Mouse (Mus musculus): Measurements from ENCODE around the gene Krt35. TPM values are rescaled to one million over a fixed set of nuclear protein-coding genes. Genes with fewer than 3 reads are reported as not detected.

The Krt35 gene
- polyA plus RNA-seq, 1 experiment from 2014 or later = not detected

DNA sequence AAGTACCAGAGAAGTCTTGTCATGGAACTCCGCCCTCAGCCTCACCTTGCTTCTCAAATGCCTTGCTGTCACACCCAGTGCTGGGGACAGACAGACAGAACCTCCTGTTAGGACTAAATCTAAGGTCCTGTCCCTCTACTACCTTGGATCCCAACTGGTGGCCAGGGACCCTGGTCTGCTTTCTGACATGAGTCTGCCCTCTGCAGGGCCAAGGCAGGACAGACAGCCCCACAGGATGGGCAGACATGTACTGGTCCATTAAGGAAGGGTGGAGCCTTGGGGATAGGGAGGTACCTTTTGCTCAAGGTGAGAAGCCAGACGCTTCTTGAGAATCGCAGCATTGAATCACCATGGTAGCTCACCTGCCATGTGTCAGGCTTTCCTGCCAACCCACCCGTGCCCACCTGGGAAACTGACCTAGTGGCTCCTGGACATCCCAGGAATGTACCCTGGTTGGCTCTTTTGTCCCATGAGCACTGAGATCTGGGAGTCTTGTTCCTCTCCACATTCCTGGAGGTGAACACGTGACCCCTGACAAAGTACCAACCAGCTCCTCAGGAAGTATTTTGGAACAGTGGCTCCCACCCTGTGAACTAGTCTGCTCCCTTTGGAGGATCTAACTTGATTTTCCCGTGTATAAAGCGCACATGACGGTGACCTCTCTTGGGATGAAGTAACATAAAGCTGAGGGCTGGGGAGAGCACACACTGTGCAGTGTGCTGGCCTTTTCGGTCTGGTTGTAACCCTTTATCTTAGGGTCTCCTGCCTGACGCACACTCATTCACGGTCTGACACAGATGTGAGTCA, 17.1 kb upstream of the Krt35 start:
- Histone ChIP-seq H3K4me1 (replicated peaks; ENCODE audit: insufficient read depth, low read length) (no peaks in the 10 kb centered on the region), H3K9me3 (replicated peaks; ENCODE audit: low read length) (no peaks in the 10 kb centered on the region), H3K9ac (ENCODE audit: low read depth, low read length) (no peak overlapping the region), H3K4me3 (replicated peaks; ENCODE audit: low read depth, low read length) (no peak overlapping the region), H3K36me3 (ENCODE audit: insufficient read depth, low read length) (no peaks in the 10 kb centered on the region), H3K27me3 (ENCODE audit: insufficient read depth, low read length) (no peaks in the 10 kb centered on the region), H3K4me2 (ENCODE audit: low read length) (no peak overlapping the region), H3K27ac (no peak overlapping the region)
- WGBS = 70% methylated on average over 11 of the region's 11 CpGs
- peak; percentile 20; the same call in 1 of the 2 replicates for TF ChIP-seq CTCF (IDR thresholded peaks at IDR 0.05; ENCODE audit: low read depth)
- no peak for ATAC-seq (replicated peaks; ENCODE audit: low FRiP score, low read depth)
- DNase-seq (ENCODE audit: low spot score) = no peak

DNA sequence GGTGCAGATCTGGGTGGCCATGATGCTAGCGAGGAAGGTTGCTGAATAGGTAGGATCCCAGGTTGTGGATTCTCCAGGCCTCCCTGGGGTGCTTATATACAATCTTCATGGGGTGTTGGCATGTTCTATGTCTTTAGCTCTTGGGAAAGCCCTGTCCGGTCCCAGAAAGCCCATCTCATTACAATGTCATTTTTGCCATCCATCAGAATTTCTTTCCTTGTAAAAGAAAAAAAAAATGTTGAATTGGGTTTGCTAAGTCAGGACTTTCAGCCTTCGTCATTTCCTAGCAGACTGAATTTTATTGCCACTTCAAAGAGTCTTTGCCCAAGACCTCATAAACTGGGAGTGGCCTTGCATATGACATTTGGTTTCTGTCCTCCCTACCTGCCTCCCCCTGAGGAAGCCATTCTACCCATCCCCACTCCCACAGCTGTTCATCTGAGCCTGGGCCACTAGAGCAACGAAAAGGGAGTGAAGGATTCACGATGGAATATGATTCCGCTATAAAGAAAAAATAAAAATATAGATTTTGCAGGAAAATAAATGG, 9.6 kb upstream of the Krt35 start, which contains the start of gene Krt36:
Gene Krt36, minus strand, starts transcription at position 51 of the 547 bp plus-strand sequence.
- Histone ChIP-seq H3K4me2 (ENCODE audit: low read length) (no peak within 1 kb of the TSS), H3K27me3 (ENCODE audit: insufficient read depth, low read length) (no peaks in the 10 kb centered on the region), H3K27ac (no peak within 1 kb of the TSS), H3K9me3 (replicated peaks; ENCODE audit: low read length) (no peaks in the 10 kb centered on the region), H3K36me3 (ENCODE audit: insufficient read depth, low read length) (no peaks in the 10 kb centered on the region), H3K9ac (ENCODE audit: low read depth, low read length) (no peak within 1 kb of the TSS), H3K4me3 (replicated peaks; ENCODE audit: low read depth, low read length) (no peak within 1 kb of the TSS), H3K4me1 (replicated peaks; ENCODE audit: insufficient read depth, low read length) (no peaks in the 10 kb centered on the region)
- TF ChIP-seq CTCF (IDR thresholded peaks at IDR 0.05; ENCODE audit: low read depth) = no peak
- ATAC-seq (replicated peaks; ENCODE audit: low FRiP score, low read depth) (no peak), DNase-seq (ENCODE audit: low spot score) (no peak)
- WGBS = 66% methylated on average over 6 of the region's 6 CpGs

- Histone ChIP-seq H3K27ac (no peak overlapping the region), H3K4me1 (replicated peaks; ENCODE audit: insufficient read depth, low read length) (0 out of 2 replicates have a peak, but pooled peaks cover 4% of the 10 kb centered on the region), H3K4me3 (replicated peaks; ENCODE audit: low read depth, low read length) (no peak overlapping the region), H3K27me3 (ENCODE audit: insufficient read depth, low read length) (no peaks in the 10 kb centered on the region), H3K36me3 (ENCODE audit: insufficient read depth, low read length) (no peaks in the 10 kb centered on the region), H3K4me2 (ENCODE audit: low read length) (no peak overlapping the region), H3K9me3 (replicated peaks; ENCODE audit: low read length) (no peaks in the 10 kb centered on the region), H3K9ac (ENCODE audit: low read depth, low read length) (no peak overlapping the region)
- peak; percentile 75 for DNase-seq (ENCODE audit: low spot score)
- WGBS = 34% methylated on average over 15 of the region's 15 CpGs
- peak; percentile 67 for ATAC-seq (replicated peaks; ENCODE audit: low FRiP score, low read depth)
- peak; percentile 37 for TF ChIP-seq CTCF (IDR thresholded peaks at IDR 0.05; ENCODE audit: low read depth)
Observed at GRCm38 (mm10) chr11:100102693-100103429, 6.8 kb upstream of the Krt35 start.

GRCm38 (mm10) chr11:100100391-100100790, 4.3 kb upstream of the Krt35 start:
- H3K36me3 ChIP-seq (ENCODE audit: insufficient read depth, low read length) = no peaks in the 10 kb centered on the region
- H3K9me3 ChIP-seq (replicated peaks; ENCODE audit: low read length) = no peaks in the 10 kb centered on the region
- no peak overlapping the region for H3K4me3 ChIP-seq (replicated peaks; ENCODE audit: low read depth, low read length)
- DNase-seq (ENCODE audit: low spot score) (no peak), ATAC-seq (replicated peaks; ENCODE audit: low FRiP score, low read depth) (no peak)
- no peak overlapping the region for H3K9ac ChIP-seq (ENCODE audit: low read depth, low read length)
- no peak overlapping the region for H3K4me2 ChIP-seq (ENCODE audit: low read length)
- no peak overlapping the region for H3K27ac ChIP-seq
- H3K4me1 ChIP-seq (replicated peaks; ENCODE audit: insufficient read depth, low read length) = 0 out of 2 replicates have a peak, but pooled peaks cover 4% of the 10 kb centered on the region
- TF ChIP-seq CTCF (IDR thresholded peaks at IDR 0.05; ENCODE audit: low read depth) = no peak
- 80% methylated on average over 4 of the region's 4 CpGs for WGBS
- no peaks in the 10 kb centered on the region for H3K27me3 ChIP-seq (ENCODE audit: insufficient read depth, low read length)

GRCm38 (mm10) chr11:100097819-100098218, 1.8 kb upstream of the Krt35 start:
- no peak overlapping the region for H3K4me3 ChIP-seq (replicated peaks; ENCODE audit: low read depth, low read length)
- no peaks in the 10 kb centered on the region for H3K27me3 ChIP-seq (ENCODE audit: insufficient read depth, low read length)
- H3K36me3 ChIP-seq (ENCODE audit: insufficient read depth, low read length) = no peaks in the 10 kb centered on the region
- no peak overlapping the region for H3K27ac ChIP-seq
- no peaks in the 10 kb centered on the region for H3K9me3 ChIP-seq (replicated peaks; ENCODE audit: low read length)
- 29% methylated on average over 9 of the region's 9 CpGs for WGBS
- H3K4me1 ChIP-seq (replicated peaks; ENCODE audit: insufficient read depth, low read length) = 0 out of 2 replicates have a peak, but pooled peaks cover 4% of the 10 kb centered on the region
- H3K4me2 ChIP-seq (ENCODE audit: low read length) = no peak overlapping the region
- H3K9ac ChIP-seq (ENCODE audit: low read depth, low read length) = no peak overlapping the region
- peak; percentile 66 for DNase-seq (ENCODE audit: low spot score)
- TF ChIP-seq CTCF (IDR thresholded peaks at IDR 0.05; ENCODE audit: low read depth) = no peak
- peak; percentile 81 for ATAC-seq (replicated peaks; ENCODE audit: low FRiP score, low read depth)

GRCm38 (mm10) chr11:100088378-100089025, 7.5 kb downstream of the Krt35 start:
- TF ChIP-seq CTCF (IDR thresholded peaks at IDR 0.05; ENCODE audit: low read depth) = no peak
- H3K27ac ChIP-seq = no peak overlapping the region
- H3K4me1 ChIP-seq (replicated peaks; ENCODE audit: insufficient read depth, low read length) = no peaks in the 10 kb centered on the region
- no peaks in the 10 kb centered on the region for H3K36me3 ChIP-seq (ENCODE audit: insufficient read depth, low read length)
- no peak for DNase-seq (ENCODE audit: low spot score)
- no peaks in the 10 kb centered on the region for H3K27me3 ChIP-seq (ENCODE audit: insufficient read depth, low read length)
- no peaks in the 10 kb centered on the region for H3K9me3 ChIP-seq (replicated peaks; ENCODE audit: low read length)
- WGBS = 55% methylated on average over 7 of the region's 7 CpGs
- H3K4me2 ChIP-seq (ENCODE audit: low read length) = no peak overlapping the region
- H3K4me3 ChIP-seq (replicated peaks; ENCODE audit: low read depth, low read length) = no peak overlapping the region
- H3K9ac ChIP-seq (ENCODE audit: low read depth, low read length) = no peak overlapping the region
- no peak for ATAC-seq (replicated peaks; ENCODE audit: low FRiP score, low read depth)

All from kidney, postnatal 0 days (tissue).